Comparison of ENCODE assay signal across 30 mouse cellular contexts in genomic region chr14:53794527-53794926, GRCm38 (mm10).
DNase-seq lines count a peak whose midpoint lies in the region; ATAC-seq lines count a peak whose summit lies in the region.
"Had no signal": no experiment of that assay in that cellular context is flagged by ENCODE, and none has a peak within 500 bp of the region (broad histone marks: within the 10 kb centered on the region; RNA-seq: fewer than 3 reads in every experiment).

No protein-coding gene starts in this region.

- no peaks in the 10 kb centered on the region for H3K27me3 ChIP-seq in megakaryocyte, embryonic 14.5 days (replicated peaks)
- H3K27me3 ChIP-seq: embryonic facial prominence, embryonic 12.5 days; heart, embryonic 13.5 days; limb, embryonic 15.5 days; midbrain, embryonic 12.5 days; neural tube, embryonic 15.5 days had no signal

- 0 out of 2 replicates have a peak, but pooled peaks cover 3% of the 10 kb centered on the region for H3K9me3 ChIP-seq in megakaryocyte, embryonic 14.5 days
- H3K9me3 ChIP-seq: embryonic facial prominence, embryonic 12.5 days; forebrain, embryonic 10.5 days; heart, embryonic 13.5 days; limb, embryonic 10.5 days; limb, embryonic 15.5 days; midbrain, embryonic 12.5 days; neural tube, embryonic 15.5 days had no signal

- H3K4me3 ChIP-seq in megakaryocyte, embryonic 14.5 days (replicated peaks), result peak overlapping the region; percentile 53
- H3K4me3 ChIP-seq: embryonic facial prominence, embryonic 12.5 days; forebrain, embryonic 10.5 days; gastrocnemius, adult 2 months; heart, embryonic 13.5 days; limb, embryonic 10.5 days; limb, embryonic 15.5 days; midbrain, embryonic 12.5 days; neural tube, embryonic 15.5 days had no signal

- peaks cover 29% of the 10 kb centered on the region for H3K36me3 ChIP-seq in megakaryocyte, embryonic 14.5 days (replicated peaks; ENCODE audit: low read length)
- H3K36me3 ChIP-seq: embryonic facial prominence, embryonic 12.5 days; forebrain, embryonic 10.5 days; heart, embryonic 13.5 days; limb, embryonic 10.5 days; limb, embryonic 15.5 days; midbrain, embryonic 12.5 days; neural tube, embryonic 15.5 days had no signal

- no peak for ATAC-seq in megakaryocyte, adult 5-6 weeks (ENCODE audit: poor library complexity, severe bottlenecking)
- no peak for ATAC-seq in megakaryocyte-erythroid progenitor cell, adult 5-6 weeks (replicated peaks; ENCODE audit: low FRiP score, low TSS enrichment, poor library complexity, severe bottlenecking)
- ATAC-seq: forebrain, embryonic 16.5 days; intestine, postnatal 0 days had no signal

- DNase-seq in CD4-positive, CD25-positive, alpha-beta regulatory T cell, adult 2 months (ENCODE audit: low read depth, low spot score), result peak; percentile 54
- peak; percentile 34 for DNase-seq in c-Kit-positive CD71-positive TER-119-positive erythroid progenitor cells, embryonic 14.5 days (ENCODE audit: low spot score)
- DNase-seq in thymus, postnatal 10 days (ENCODE audit: low spot score in 2 of 2), result peak; percentile 28 to 39
- no peak for DNase-seq in embryo, embryonic 11 days
- no peak for DNase-seq in adrenal gland, postnatal 14 days
- DNase-seq: adrenal gland, adult 2 months; B cell, adult 2 months; cerebellum, adult 11 months; cerebellum, adult 9-10 months; cerebellum, postnatal 36 days; gastrocnemius, adult 2 months; gastrocnemius, postnatal 36 days; heart, postnatal 10 days; kidney, adult 9 months; kidney, postnatal 10 days; layer of hippocampus, adult 9-11 months; lung, embryonic 14.5 days; lung, postnatal 14 days had no signal

- peaks cover 79% of the 10 kb centered on the region for H3K4me1 ChIP-seq in megakaryocyte, embryonic 14.5 days
- H3K4me1 ChIP-seq: embryonic facial prominence, embryonic 12.5 days; limb, embryonic 10.5 days; limb, embryonic 15.5 days; midbrain, embryonic 12.5 days; neural tube, embryonic 15.5 days had no signal

Comparison
In these comparisons a context has a peak if more than half of its experiments do, and no peak if none do; other contexts are left out.
1. DNase-seq: peak in CD4-positive, CD25-positive, alpha-beta regulatory T cell, adult 2 months (single experiment), c-Kit-positive CD71-positive TER-119-positive erythroid progenitor cells, embryonic 14.5 days (single experiment) and thymus, postnatal 10 days (2 of 2); none in embryo, embryonic 11 days (single experiment) and adrenal gland, postnatal 14 days (single experiment).